Mouse (Mus musculus) frontal cortex, postnatal 36 days (tissue): Measurements from ENCODE around the gene Rdh8.

Source experiments
- DNase-seq, 2 experiments: peaks; one replicate each; pipeline ENCODE4 v3.0.0; 2022; ENCODE audit warnings: low spot score in 2 of 2

Rdh8 gene

GRCm38 (mm10) chr9:20818236-20818635 lies at the start of gene Rdh8:
Gene Rdh8, plus strand, starts transcription at chr9:20818503.
- DNase-seq: no peak

GRCm38 (mm10) chr9:20781286-20781685 lies 37.0 kb upstream of the Rdh8 start:
- DNase-seq: no peak

GRCm38 (mm10) chr9:20785055-20785454 lies 33.2 kb upstream of the Rdh8 start:
- no peak for DNase-seq

- no peak for DNase-seq
Measured at GRCm38 (mm10) chr9:20787992-20788391, 30.3 kb upstream of the Rdh8 start.

GRCm38 (mm10) chr9:20789651-20790050 lies 28.7 kb upstream of the Rdh8 start:
- DNase-seq: no peak

GRCm38 (mm10) chr9:20790345-20790744 lies 28.0 kb upstream of the Rdh8 start:
- DNase-seq: no peak

- DNase-seq: peak; percentile 49 to 57
Measured at GRCm38 (mm10) chr9:20794108-20794806, 24.0 kb upstream of the Rdh8 start.

GRCm38 (mm10) chr9:20804266-20805158 lies 13.8 kb upstream of the Rdh8 start:
- peak; percentile 39 to 57 for DNase-seq

GRCm38 (mm10) chr9:20805159-20805495 lies 13.2 kb upstream of the Rdh8 start:
- DNase-seq: no peak

- no peak for DNase-seq
Measured at GRCm38 (mm10) chr9:20805706-20806105, 12.6 kb upstream of the Rdh8 start.

- DNase-seq: no peak
Measured at GRCm38 (mm10) chr9:20810271-20810670, 8.0 kb upstream of the Rdh8 start.

- no peak for DNase-seq
Measured at GRCm38 (mm10) chr9:20810773-20811172, 7.5 kb upstream of the Rdh8 start.

GRCm38 (mm10) chr9:20812537-20813271 lies 5.6 kb upstream of the Rdh8 start:
- DNase-seq: no peak

- DNase-seq: peak in 1 of 2 experiments; percentile 19
Measured at GRCm38 (mm10) chr9:20814521-20815272, 3.6 kb upstream of the Rdh8 start, which contains the start of gene Col5a3. Gene Col5a3, minus strand, starts transcription at chr9:20815067.

GRCm38 (mm10) chr9:20820001-20820400 lies 1.7 kb downstream of the Rdh8 start:
- DNase-seq: no peak

GRCm38 (mm10) chr9:20822821-20823220 lies 4.5 kb downstream of the Rdh8 start:
- DNase-seq: peak in 1 of 2 experiments; percentile 20

GRCm38 (mm10) chr9:20825781-20826180 lies 7.5 kb downstream of the Rdh8 start:
- DNase-seq: no peak

GRCm38 (mm10) chr9:20828127-20828526 lies 9.8 kb downstream of the Rdh8 start:
- DNase-seq: no peak

GRCm38 (mm10) chr9:20830901-20831643 lies 12.8 kb downstream of the Rdh8 start:
- DNase-seq: peak; percentile 95 to 96

- no peak for DNase-seq
Measured at GRCm38 (mm10) chr9:20834881-20835280, 16.6 kb downstream of the Rdh8 start.
